Mouse (Mus musculus) hindbrain, embryonic 11.5 days (tissue): ENCODE results near the gene Gipc2. TPM values are rescaled to one million over a fixed set of nuclear protein-coding genes. Genes with fewer than 3 reads are reported as not detected.

Source experiments
- ATAC-seq: fragments of 200-750 bp; cut with Nextera tagmentation; 2 replicates; pipeline ENCODE4 v1.8.0; 2017; ENCODE audit warnings: mild to moderate bottlenecking, moderate TSS enrichment, moderate library complexity; ENCODE audit not compliant: low FRiP score
- DNase-seq: peaks from one replicate; pipeline ENCODE4 v3.0.0-alpha.2; 2015; ENCODE audit warnings: low spot score
- H3K27ac ChIP-seq: fragments of 300-500 bp; sonication (generic); 2 replicates; pipeline ENCODE4 v1.5.1; 2014; ENCODE audit warnings: mild to moderate bottlenecking, low read depth, low read length
- H3K27me3 ChIP-seq: fragments of 300-500 bp; sonication (generic); 2 replicates; pipeline ENCODE4 v1.6.1; 2014; ENCODE audit warnings: mild to moderate bottlenecking, low read length, moderate library complexity, mixed read lengths; ENCODE audit not compliant: control insufficient read depth, insufficient read depth
- H3K36me3 ChIP-seq: fragments of 300-500 bp; sonication (generic); 2 replicates; pipeline ENCODE4 v1.6.1; 2014; ENCODE audit warnings: mild to moderate bottlenecking, low read length, moderate library complexity, mixed read lengths; ENCODE audit not compliant: control insufficient read depth, insufficient read depth
- H3K4me1 ChIP-seq: fragments of 300-500 bp; sonication (generic); replicated peaks from 2 replicates; pipeline ENCODE4 v1.6.1; 2014; ENCODE audit warnings: low read length, mixed read lengths; ENCODE audit not compliant: control insufficient read depth, insufficient read depth
- H3K4me2 ChIP-seq: fragments of 300-500 bp; sonication (generic); replicated peaks from 2 replicates; pipeline ENCODE4 v1.6.1; 2014; ENCODE audit warnings: mild to moderate bottlenecking, low read depth, low read length
- H3K4me3 ChIP-seq: fragments of 300-500 bp; sonication (generic); 2 replicates; pipeline ENCODE4 v1.5.1; 2014; ENCODE audit warnings: low read depth, low read length
- H3K9ac ChIP-seq: fragments of 300-500 bp; sonication (generic); 2 replicates; pipeline ENCODE4 v1.6.1; 2014; ENCODE audit warnings: low read depth, low read length
- H3K9me3 ChIP-seq: fragments of 300-500 bp; sonication (generic); 2 replicates; pipeline ENCODE4 v1.6.1; 2016; ENCODE audit warnings: low read length; ENCODE audit not compliant: control insufficient read depth
- WGBS: fragments of 180-500 bp; shearing (Covaris S2); extraction: QIAGEN DNeasy Blood & Tissue Kit; methylation state at CpG from one replicate; pipeline ENCODE4 v1.1.7; 2014; 5-methylcytosine and 5-hydroxymethylcytosine counted together
- polyA plus RNA-seq: library from polyadenylated mRNA; unstranded; fragments of >200 nt; fragmentation: Nextera tagmentation; extraction: Ambion mirVana; gene quantifications from 2 replicates; pipeline ENCODE4 v1.2.1, GENCODE M21; 2014

Gene Gipc2
- polyA plus RNA-seq, 1 experiment from 2014 or later = 5.0 TPM

DNA sequence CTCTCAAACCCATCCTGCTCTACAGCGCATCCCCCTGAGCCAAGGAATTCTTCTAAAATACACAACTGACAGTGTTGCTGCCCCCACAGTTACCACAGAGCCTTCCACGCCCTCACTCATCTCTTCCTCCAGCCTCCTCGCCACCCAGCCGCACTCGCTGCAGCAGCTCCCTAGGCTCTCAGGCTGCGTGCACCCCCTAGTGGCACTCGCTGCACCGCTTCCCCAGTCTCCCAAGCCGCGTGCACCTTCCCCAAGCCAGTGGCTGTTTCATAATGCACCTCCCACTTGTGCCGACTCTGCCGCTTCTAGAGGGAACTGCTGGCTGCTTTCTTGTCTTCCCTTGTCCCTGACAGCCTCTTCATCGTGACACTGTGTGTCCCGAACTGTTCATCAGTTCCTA lies 60.7 kb downstream of the Gipc2 start:
- no peak overlapping the region for H3K4me3 ChIP-seq
- ATAC-seq (peak; percentile 51), DNase-seq (peak; percentile 85)
- H3K4me1 ChIP-seq = peaks cover 4% of the 10 kb centered on the region; the same call in 1 of the 2 replicates
- no peaks in the 10 kb centered on the region for H3K36me3 ChIP-seq
- H3K4me2 ChIP-seq = peak overlapping the region; percentile 24
- no peak overlapping the region for H3K27ac ChIP-seq
- WGBS = 3% methylated on average over 14 of the region's 14 CpGs
- H3K27me3 ChIP-seq = peaks cover 9% of the 10 kb centered on the region
- no peak overlapping the region for H3K9ac ChIP-seq
- no peaks in the 10 kb centered on the region for H3K9me3 ChIP-seq

DNA sequence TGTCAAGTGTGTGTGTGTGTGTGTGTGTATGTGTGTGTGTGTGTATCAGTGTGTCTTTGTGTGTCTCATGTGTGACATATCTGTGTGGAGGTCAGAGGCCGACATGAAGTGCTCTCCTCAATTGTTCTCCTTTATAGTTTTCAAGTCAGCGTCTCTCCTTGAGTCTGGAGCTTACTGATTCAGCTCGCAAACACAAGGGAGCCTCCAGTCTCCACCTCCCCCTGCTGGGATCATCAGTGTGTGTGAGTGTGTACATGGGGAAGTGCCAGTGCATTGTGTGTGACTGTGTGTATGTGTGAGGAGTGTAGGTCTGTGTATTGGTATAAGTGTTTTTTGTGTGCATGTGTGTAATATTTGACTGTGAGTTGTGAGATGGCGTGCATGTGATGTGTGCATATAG lies 62.6 kb downstream of the Gipc2 start:
- peaks cover 9% of the 10 kb centered on the region for H3K27me3 ChIP-seq
- no peak overlapping the region for H3K9ac ChIP-seq
- no peaks in the 10 kb centered on the region for H3K36me3 ChIP-seq
- DNase-seq (no peak), ATAC-seq (no peak)
- H3K4me2 ChIP-seq = no peak overlapping the region
- no peak overlapping the region for H3K4me3 ChIP-seq
- H3K27ac ChIP-seq = no peak overlapping the region
- no peaks in the 10 kb centered on the region for H3K9me3 ChIP-seq
- H3K4me1 ChIP-seq = peaks cover 4% of the 10 kb centered on the region; the same call in 1 of the 2 replicates
- 96% methylated on average over 4 of the region's 4 CpGs for WGBS

DNA sequence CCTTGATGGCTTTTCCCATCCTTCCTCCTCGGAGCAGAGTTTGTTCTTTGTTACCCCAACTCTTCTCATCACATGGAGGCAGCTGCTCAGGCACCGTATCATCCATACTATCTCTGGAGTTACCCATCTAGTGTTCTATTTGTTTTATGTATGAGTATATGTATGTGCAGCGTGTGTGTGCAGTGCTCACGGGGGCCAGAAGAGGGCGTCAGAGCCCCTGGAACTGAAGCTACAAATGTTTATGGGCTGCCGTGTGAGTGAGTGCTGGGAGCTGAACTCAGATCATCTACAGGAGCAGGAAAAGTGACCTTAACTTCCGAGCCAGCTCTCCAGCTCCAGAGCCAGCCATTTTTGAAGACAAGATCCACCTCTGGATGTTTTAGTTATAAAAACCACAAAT lies 64.6 kb downstream of the Gipc2 start:
- 95% methylated on average over 7 of the region's 7 CpGs for WGBS

DNA sequence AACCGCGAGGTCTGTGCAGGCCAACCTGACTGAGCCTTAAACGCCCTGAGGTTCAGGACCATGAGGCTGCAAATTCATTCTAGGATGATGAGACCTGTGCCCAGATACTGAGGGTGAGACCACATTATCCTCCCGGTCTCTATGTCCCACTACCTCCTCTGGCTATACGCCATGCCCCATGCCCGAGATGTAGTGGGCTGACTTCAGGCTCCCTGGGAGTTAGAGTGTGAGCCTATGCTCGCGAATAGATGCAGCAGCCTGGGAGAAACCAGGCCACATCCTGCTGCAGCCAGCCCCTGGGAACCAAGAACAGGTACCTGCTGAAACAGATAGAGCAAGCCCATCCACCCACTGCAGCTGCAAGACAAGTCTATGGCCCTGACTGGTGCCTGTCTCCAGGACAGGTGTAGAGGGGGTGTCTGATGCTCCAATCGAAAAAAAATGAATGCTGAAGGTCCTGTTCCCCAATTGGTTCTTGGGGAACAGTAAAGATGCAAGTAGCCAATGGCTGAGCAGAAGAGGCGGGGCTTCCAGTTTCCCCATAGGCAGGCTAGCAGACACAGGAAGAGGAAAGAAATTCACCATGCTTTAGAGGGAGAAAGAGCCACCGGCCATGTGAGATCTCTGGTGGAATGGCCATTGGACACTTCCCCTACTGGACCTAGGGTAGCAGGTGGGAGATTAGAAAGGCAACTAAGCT lies 65.8 kb downstream of the Gipc2 start:
- WGBS = 38% methylated on average over 11 of the region's 11 CpGs
- no peaks in the 10 kb centered on the region for H3K9me3 ChIP-seq
- H3K27ac ChIP-seq = no peak overlapping the region
- H3K4me2 ChIP-seq = peak overlapping the region; percentile 20
- H3K27me3 ChIP-seq = no peaks in the 10 kb centered on the region; the same call in 1 of the 2 replicates
- DNase-seq = peak; percentile 44
- peak; percentile 64 for ATAC-seq
- no peaks in the 10 kb centered on the region for H3K36me3 ChIP-seq
- H3K9ac ChIP-seq = no peak overlapping the region
- no peaks in the 10 kb centered on the region for H3K4me1 ChIP-seq
- no peak overlapping the region for H3K4me3 ChIP-seq

More for the DNA sequence above, 64.6 kb downstream of the Gipc2 start:
- no peak overlapping the region for H3K4me2 ChIP-seq
- peaks cover 4% of the 10 kb centered on the region for H3K27me3 ChIP-seq
- no peak overlapping the region for H3K9ac ChIP-seq
- H3K9me3 ChIP-seq = no peaks in the 10 kb centered on the region
- no peak overlapping the region for H3K4me3 ChIP-seq
- DNase-seq (no peak), ATAC-seq (no peak)
- H3K36me3 ChIP-seq = no peaks in the 10 kb centered on the region
- H3K4me1 ChIP-seq = no peaks in the 10 kb centered on the region
- H3K27ac ChIP-seq = no peak overlapping the region

DNA sequence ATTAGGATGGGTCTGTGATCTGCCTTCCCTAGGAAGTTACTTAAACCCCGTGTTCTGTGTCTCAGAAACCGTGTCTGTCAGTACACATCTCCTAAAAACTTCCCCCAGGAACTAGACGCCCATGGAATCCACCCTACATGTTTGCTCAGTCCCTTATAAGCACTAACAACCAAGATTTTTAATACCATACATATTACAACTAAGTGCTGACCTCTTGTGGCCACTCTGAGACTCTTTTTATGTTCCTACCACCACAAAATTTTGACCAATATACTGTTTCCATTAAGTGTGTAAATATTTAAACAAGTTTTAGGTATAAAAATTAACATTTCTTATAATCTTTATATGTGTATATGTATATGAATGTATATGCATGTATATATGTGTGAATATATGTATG lies 71.0 kb downstream of the Gipc2 start:
- Histone ChIP-seq H3K27ac (no peak overlapping the region), H3K9ac (no peak overlapping the region), H3K4me2 (no peak overlapping the region), H3K27me3 (no peaks in the 10 kb centered on the region), H3K36me3 (no peaks in the 10 kb centered on the region), H3K4me1 (no peaks in the 10 kb centered on the region), H3K9me3 (no peaks in the 10 kb centered on the region), H3K4me3 (no peak overlapping the region)
- DNase-seq (peak; percentile 37), ATAC-seq (peak; percentile 20; the same call in 1 of the 2 replicates)
- WGBS = 9% methylated on average over 3 of the region's 3 CpGs

DNA sequence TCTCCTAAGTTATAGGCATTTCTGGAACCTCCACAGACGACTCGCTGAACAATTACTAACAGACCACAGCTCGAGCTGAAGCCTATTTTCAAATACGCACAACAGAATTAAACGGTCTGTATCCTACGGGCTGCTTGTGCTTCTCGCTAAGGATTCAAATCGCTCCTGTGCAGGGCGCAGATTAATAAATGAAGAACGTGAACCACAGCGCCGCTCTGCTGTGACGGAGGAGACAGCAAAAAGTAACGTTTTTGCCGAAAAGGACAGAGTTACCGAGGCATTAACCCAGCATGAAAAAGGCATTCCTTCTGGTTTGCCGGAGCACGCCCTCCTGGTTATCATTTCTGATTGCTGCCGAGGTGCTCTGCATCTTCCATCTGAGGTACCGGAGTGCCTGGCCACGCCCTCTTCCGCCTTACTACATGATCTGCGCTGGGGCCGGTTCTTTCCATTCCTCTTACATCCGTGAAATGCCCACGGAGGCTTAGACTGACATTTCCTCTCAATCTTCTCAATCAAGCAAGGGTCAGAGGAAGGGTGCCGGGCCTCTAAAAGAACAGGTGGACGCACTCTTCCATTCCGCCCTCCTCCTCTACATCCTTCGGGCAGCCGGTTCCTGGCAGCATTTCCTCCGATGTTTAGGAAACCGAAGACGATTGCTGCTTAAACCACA lies 73.5 kb downstream of the Gipc2 start:
- Histone ChIP-seq H3K27me3 (no peaks in the 10 kb centered on the region), H3K9me3 (no peaks in the 10 kb centered on the region), H3K27ac (no peak overlapping the region), H3K4me2 (peak overlapping the region; percentile 17; the same call in 1 of the 2 replicates), H3K4me1 (no peaks in the 10 kb centered on the region), H3K4me3 (peak overlapping the region; percentile 19), H3K9ac (no peak overlapping the region), H3K36me3 (no peaks in the 10 kb centered on the region)
- DNase-seq = no peak
- WGBS = 52% methylated on average over 34 of the region's 34 CpGs
- no peak for ATAC-seq

DNA sequence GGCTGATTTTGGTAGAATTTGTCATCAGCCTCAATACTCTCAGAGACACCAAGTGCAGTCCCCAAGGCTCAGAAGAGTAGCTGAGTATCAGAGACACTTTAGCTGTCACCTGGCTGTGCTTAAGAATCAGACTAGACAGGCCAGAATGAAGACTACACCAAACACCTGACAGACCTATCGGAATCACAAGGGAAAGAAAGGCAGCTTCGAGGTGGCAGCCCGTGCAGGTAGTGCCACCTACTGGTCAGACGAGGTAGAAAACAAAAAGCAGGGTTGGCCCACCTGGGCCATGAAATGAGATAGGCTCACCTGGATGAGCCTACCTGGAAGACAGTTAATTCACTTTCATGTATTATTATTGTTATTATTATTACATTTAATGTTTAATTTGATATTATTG lies 76.9 kb downstream of the Gipc2 start:
- ATAC-seq (peak; percentile 57; the same call in 1 of the 2 replicates), DNase-seq (peak; percentile 63)
- no peaks in the 10 kb centered on the region for H3K9me3 ChIP-seq
- no peaks in the 10 kb centered on the region for H3K27me3 ChIP-seq
- no peak overlapping the region for H3K27ac ChIP-seq
- H3K9ac ChIP-seq = no peak overlapping the region
- 10% methylated on average over 4 of the region's 4 CpGs for WGBS
- no peak overlapping the region for H3K4me3 ChIP-seq
- H3K4me2 ChIP-seq = no peak overlapping the region
- H3K4me1 ChIP-seq = no peaks in the 10 kb centered on the region
- no peaks in the 10 kb centered on the region for H3K36me3 ChIP-seq

DNA sequence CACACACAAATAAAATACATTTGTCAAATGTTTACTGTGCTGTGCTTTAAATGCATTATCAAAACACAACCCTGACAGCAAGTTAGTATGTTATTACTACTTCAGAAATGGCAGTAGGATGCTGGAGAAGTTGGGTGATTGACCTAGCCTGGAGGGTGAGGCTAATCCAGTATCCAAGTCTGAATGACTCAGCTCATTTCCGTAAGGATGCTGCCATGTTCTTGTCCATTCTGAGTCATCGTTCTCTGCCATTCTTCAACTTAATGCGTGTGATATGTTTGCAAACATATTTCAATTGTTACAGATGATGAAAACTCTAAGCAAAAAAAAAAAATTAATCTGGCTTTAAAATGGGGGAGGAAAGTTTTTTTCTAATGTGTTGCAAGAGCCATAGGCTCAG lies 84.6 kb downstream of the Gipc2 start:
- H3K4me1 ChIP-seq = no peaks in the 10 kb centered on the region
- H3K27me3 ChIP-seq = no peaks in the 10 kb centered on the region
- ATAC-seq (no peak), DNase-seq (no peak)
- WGBS = 88% methylated on average over 3 of the region's 3 CpGs
- no peak overlapping the region for H3K27ac ChIP-seq
- no peak overlapping the region for H3K4me3 ChIP-seq
- no peaks in the 10 kb centered on the region for H3K9me3 ChIP-seq
- no peak overlapping the region for H3K9ac ChIP-seq
- H3K36me3 ChIP-seq = no peaks in the 10 kb centered on the region
- no peak overlapping the region for H3K4me2 ChIP-seq

DNA sequence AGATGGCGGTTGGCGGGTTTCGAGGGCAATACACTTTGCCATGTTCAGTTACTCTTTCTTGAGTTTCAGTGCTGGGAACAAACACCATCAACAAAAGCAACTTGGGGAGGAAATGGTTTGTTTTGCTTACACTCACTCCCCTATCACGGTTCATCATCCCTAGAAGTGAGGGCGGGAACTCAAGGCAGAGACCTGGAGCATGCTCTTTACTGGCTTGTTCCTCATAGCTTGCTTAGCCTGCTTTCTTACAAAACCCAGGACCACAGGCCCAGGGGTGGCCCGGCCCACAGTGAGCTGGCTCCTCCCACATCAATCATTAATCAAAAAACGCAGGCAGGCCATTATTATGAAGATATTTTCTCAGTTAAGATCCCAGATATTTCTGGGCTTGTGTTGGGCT lies 89.9 kb downstream of the Gipc2 start:
- WGBS = 84% methylated on average over 7 of the region's 7 CpGs
- Histone ChIP-seq H3K4me2 (no peak overlapping the region), H3K4me1 (no peaks in the 10 kb centered on the region), H3K9ac (no peak overlapping the region), H3K9me3 (no peaks in the 10 kb centered on the region), H3K27me3 (no peaks in the 10 kb centered on the region), H3K27ac (no peak overlapping the region), H3K4me3 (no peak overlapping the region), H3K36me3 (no peaks in the 10 kb centered on the region)
- ATAC-seq = no peak
- DNase-seq = no peak
